Mouse (Mus musculus) Patski (cell line): ENCODE results near the gene Xpo4. TPM values are rescaled to one million over a fixed set of nuclear protein-coding genes. Genes with fewer than 3 reads are reported as not detected.

ENCODE experiments used
- ATAC-seq: fragments of 100-300 bp; one replicate; pipeline ENCODE4 v1.8.0; 2021
- CTCF ChIA-PET: fragments of 350-600 bp; sonication (Branson Sonifier 250); formaldehyde crosslinking; loops from one replicate; lab custom pipeline; 2022; ENCODE audit warnings: inconsistent platforms; lab: Charles Lee
- POLR2A ChIA-PET: fragments of 350-600 bp; sonication (Branson Sonifier 250); formaldehyde crosslinking; loops from one replicate; lab custom pipeline; 2022; ENCODE audit warnings: antibody characterized with exemption, inconsistent platforms; lab: Charles Lee
- DNase-seq: peaks from one replicate; pipeline ENCODE4 v3.0.0-alpha.2; 2011; ENCODE audit warnings: low read depth, low spot score
- H3K27me3 ChIP-seq: fragments of 371-371 bp; one replicate; pipeline ENCODE4 v1.5.1; 2021
- CTCF ChIP-seq: fragments of 100-300 bp; IDR thresholded peaks from one replicate; pipeline ENCODE4 v1.5.1; 2021
- in situ Hi-C: fragments of 300-500 bp; cut with MboI; formaldehyde crosslinking; loops from 3 replicates; pipeline ENCODE4 v1.11.1; 2018; ENCODE audit warnings: low pct_unique_long_range_greater_than_20kb, mixed read lengths
- polyA plus RNA-seq: library from polyadenylated mRNA; unstranded; gene quantifications from one replicate; pipeline ENCODE4 v1.2.3, GENCODE M21; 2021

The Xpo4 gene
- polyA plus RNA-seq, result 11.9 TPM

GRCm38 (mm10) chr14:57664822-57665627, at the start of gene Xpo4:
Gene Xpo4 (minus strand): TSS chr14:57665430.
- TF ChIP-seq CTCF, result peak; percentile 47
- H3K27me3 ChIP-seq, result no peaks in the 10 kb centered on the region
- POLR2A ChIA-PET, result interaction anchor here (1.1 kb wide), 1 partner anchor 13 kb away, joined by 3 read pairs; no protein-coding TSS in a partner anchor
- ATAC-seq, result peak; percentile 88
- no peak for DNase-seq
- CTCF ChIA-PET, result no interaction called here
- in situ Hi-C loops, result no loop called here

DNA sequence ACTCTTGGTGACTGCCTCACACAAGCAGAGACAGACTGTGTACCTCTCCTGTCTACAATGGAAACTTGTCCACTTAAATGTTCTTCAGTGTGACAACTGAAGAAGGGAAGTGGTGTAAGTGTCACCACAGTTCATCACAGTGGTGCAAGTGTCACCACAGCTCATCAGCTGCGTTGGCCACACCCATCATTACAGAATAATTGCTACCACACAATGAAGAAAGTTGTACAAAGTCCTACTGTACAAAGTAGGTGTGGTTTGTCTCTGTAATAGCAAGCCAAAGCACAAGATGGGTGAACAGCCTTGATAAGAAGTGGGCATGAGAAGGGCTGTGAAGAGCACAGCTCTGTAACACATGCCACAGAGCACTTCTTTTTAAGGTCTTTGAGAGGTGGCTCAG, 47.7 kb upstream of the Xpo4 start:
- ChIA-PET CTCF (no interaction called here), POLR2A (no interaction called here)
- no peak for ATAC-seq
- TF ChIP-seq CTCF, result no peak
- DNase-seq, result no peak
- in situ Hi-C loops, result no loop called here
- no peaks in the 10 kb centered on the region for H3K27me3 ChIP-seq

GRCm38 (mm10) chr14:57711059-57711458, 45.8 kb upstream of the Xpo4 start:
- in situ Hi-C loops, result no loop called here
- no peaks in the 10 kb centered on the region for H3K27me3 ChIP-seq
- DNase-seq (no peak), ATAC-seq (no peak)
- ChIA-PET POLR2A (interaction anchor here (0.6 kb wide), 1 partner anchor 23 kb away, joined by 5 read pairs; no protein-coding TSS in a partner anchor), CTCF (no interaction called here)
- no peak for TF ChIP-seq CTCF

- ATAC-seq, result no peak
- no peak for TF ChIP-seq CTCF
- H3K27me3 ChIP-seq, result no peaks in the 10 kb centered on the region
- ChIA-PET CTCF (no interaction called here), POLR2A (interaction anchor here (0.6 to 0.8 kb wide), 2 partner anchors 11 to 12 kb away, joined by 3 to 6 read pairs; no protein-coding TSS in a partner anchor)
- in situ Hi-C loops, result no loop called here
- no peak for DNase-seq
These were observed 43.9 kb upstream of the Xpo4 start for GRCm38 (mm10) chr14:57709171-57709570.

DNA sequence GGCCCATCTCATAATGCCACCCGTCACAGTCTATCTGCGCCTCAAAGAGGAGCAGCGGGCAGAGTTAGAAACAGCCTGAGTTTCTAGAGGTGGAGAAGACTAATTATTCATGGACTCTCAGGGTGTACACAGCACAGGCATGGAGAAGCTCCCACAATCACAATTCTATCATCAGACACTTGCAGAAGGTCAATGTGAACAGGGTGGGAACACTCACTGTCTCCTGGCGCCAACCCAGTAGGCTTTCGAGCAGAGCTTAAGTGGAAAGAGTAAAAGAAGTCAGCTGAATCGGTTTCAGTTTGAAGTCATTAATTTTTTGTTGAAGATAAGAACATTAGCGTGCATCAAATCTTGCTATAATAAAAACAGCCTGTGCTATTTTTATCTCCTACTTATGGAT, 43.4 kb upstream of the Xpo4 start:
- POLR2A ChIA-PET, result no interaction called here
- CTCF ChIA-PET, result no interaction called here
- ATAC-seq, result no peak
- no peaks in the 10 kb centered on the region for H3K27me3 ChIP-seq
- no peak for DNase-seq
- in situ Hi-C loops, result no loop called here
- TF ChIP-seq CTCF, result no peak

GRCm38 (mm10) chr14:57707100-57707893, 42.1 kb upstream of the Xpo4 start:
- ATAC-seq, result no peak
- CTCF ChIA-PET, result interaction anchor here (0.9 kb wide), 1 partner anchor 9 kb away, joined by 3 read pairs; no protein-coding TSS in a partner anchor
- in situ Hi-C loops, result no loop called here

GRCm38 (mm10) chr14:57706760-57707099, 41.5 kb upstream of the Xpo4 start:
- no peak for ATAC-seq
- TF ChIP-seq CTCF, result no peak
- no peaks in the 10 kb centered on the region for H3K27me3 ChIP-seq
- POLR2A ChIA-PET, result interaction anchor here (0.6 kb wide), 1 partner anchor 32 kb away, joined by 4 read pairs; no protein-coding TSS in a partner anchor
- no peak for DNase-seq
- in situ Hi-C loops, result no loop called here
- CTCF ChIA-PET, result no interaction called here

More at GRCm38 (mm10) chr14:57707100-57707893, 42.1 kb upstream of the Xpo4 start:
- DNase-seq, result no peak
- no peaks in the 10 kb centered on the region for H3K27me3 ChIP-seq
- POLR2A ChIA-PET, result interaction anchor here (0.7 kb wide), 1 partner anchor 131 kb away, joined by 8 read pairs; no protein-coding TSS in a partner anchor
- TF ChIP-seq CTCF, result no peak

DNA sequence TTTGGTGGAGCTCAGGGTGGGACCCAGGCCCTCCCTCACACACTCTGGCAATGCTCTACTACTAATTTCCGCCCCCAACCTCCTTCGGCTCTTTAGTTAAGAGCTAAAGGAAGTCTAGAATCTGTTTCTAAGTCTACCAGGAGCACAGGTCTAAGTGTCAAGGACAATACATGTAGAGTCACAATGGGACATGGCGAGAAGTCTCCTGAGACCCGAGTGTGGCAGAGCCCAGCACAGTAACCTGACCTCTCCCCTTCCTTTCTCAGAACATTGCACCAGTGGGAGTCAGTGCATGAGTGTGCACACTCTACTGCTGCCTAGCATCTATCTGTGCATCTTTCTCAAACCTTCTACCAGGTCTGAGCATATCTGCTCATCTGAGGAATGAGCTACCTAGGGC, 40.5 kb upstream of the Xpo4 start:
- CTCF ChIA-PET, result interaction anchor here (1.0 kb wide), 1 partner anchor 121 kb away, joined by 3 read pairs; no protein-coding TSS in a partner anchor
- in situ Hi-C loops, result no loop called here

GRCm38 (mm10) chr14:57705075-57705474, 39.8 kb upstream of the Xpo4 start:
- no peak for ATAC-seq
- no peak for TF ChIP-seq CTCF
- in situ Hi-C loops, result no loop called here
- no peak for DNase-seq
- no peaks in the 10 kb centered on the region for H3K27me3 ChIP-seq
- ChIA-PET CTCF (no interaction called here), POLR2A (interaction anchor here (1.4 kb wide), 1 partner anchor 25 kb away, joined by 3 read pairs; no protein-coding TSS in a partner anchor)

More for the DNA sequence above, 40.5 kb upstream of the Xpo4 start:
- no peaks in the 10 kb centered on the region for H3K27me3 ChIP-seq
- no peak for DNase-seq
- no peak for TF ChIP-seq CTCF
- POLR2A ChIA-PET, result interaction anchor here (1.4 kb wide), 1 partner anchor 24 kb away, joined by 3 read pairs; no protein-coding TSS in a partner anchor
- no peak for ATAC-seq

- no peak for ATAC-seq
- in situ Hi-C loops, result no loop called here
- TF ChIP-seq CTCF, result no peak
- DNase-seq, result no peak
- POLR2A ChIA-PET, result no interaction called here
- CTCF ChIA-PET, result no interaction called here
- H3K27me3 ChIP-seq, result no peaks in the 10 kb centered on the region
These were observed 36.8 kb upstream of the Xpo4 start for GRCm38 (mm10) chr14:57701915-57702477.
